Mouse (Mus musculus) heart, postnatal 0 days (tissue): ENCODE data around the gene Wwc1. TPM values are rescaled to one million over a fixed set of nuclear protein-coding genes. Genes with fewer than 3 reads are reported as not detected.

Experiments
- ATAC-seq: fragments of 200-750 bp; cut with Nextera tagmentation; 2 replicates; pipeline ENCODE4 v1.8.0; 2017; ENCODE audit warnings: low read depth, moderate number of reproducible peaks, moderate library complexity; ENCODE audit not compliant: insufficient read depth
- DNase-seq: peaks from one replicate; pipeline ENCODE4 v3.0.0-alpha.2; 2016; ENCODE audit warnings: low spot score
- H3K27ac ChIP-seq: fragments of 300-500 bp; sonication (generic); 2 replicates; pipeline ENCODE4 v1.5.1; 2014; ENCODE audit warnings: low read depth, mild to moderate bottlenecking
- H3K27me3 ChIP-seq: fragments of 300-500 bp; sonication (generic); 2 replicates; pipeline ENCODE4 v1.6.1; 2014; ENCODE audit warnings: low read length, mixed read lengths; ENCODE audit not compliant: control insufficient read depth, insufficient read depth
- H3K36me3 ChIP-seq: fragments of 300-500 bp; sonication (generic); replicated peaks from 2 replicates; pipeline ENCODE4 v1.6.1; 2014; ENCODE audit warnings: low read length, mixed read lengths; ENCODE audit not compliant: control insufficient read depth, insufficient read depth
- H3K4me1 ChIP-seq: fragments of 300-500 bp; sonication (generic); 2 replicates; pipeline ENCODE4 v1.6.1; 2014; ENCODE audit warnings: antibody characterized with exemption; ENCODE audit not compliant: control insufficient read depth, insufficient read depth
- H3K4me2 ChIP-seq: fragments of 300-500 bp; sonication (generic); 2 replicates; pipeline ENCODE4 v1.6.1; 2014; ENCODE audit warnings: low read depth, mild to moderate bottlenecking, low read length, moderate library complexity
- H3K4me3 ChIP-seq: fragments of 300-500 bp; sonication (generic); 2 replicates; pipeline ENCODE4 v1.5.1; 2014; ENCODE audit warnings: low read depth, low read length
- H3K9ac ChIP-seq: fragments of 300-500 bp; sonication (generic); replicated peaks from 2 replicates; pipeline ENCODE4 v1.6.1; 2014; ENCODE audit warnings: low read depth, low read length, mixed read lengths
- H3K9me3 ChIP-seq: fragments of 300-500 bp; sonication (generic); replicated peaks from 2 replicates; pipeline ENCODE4 v1.6.1; 2016; ENCODE audit warnings: low read length; ENCODE audit not compliant: control insufficient read depth
- CTCF ChIP-seq: IDR thresholded peaks from 2 replicates; pipeline ENCODE4 v1.5.1; 2016; ENCODE audit warnings: antibody characterized with exemption, control low read depth, low read depth
- EP300 ChIP-seq: IDR thresholded peaks from 2 replicates; pipeline ENCODE4 v1.6.1; 2016; ENCODE audit warnings: antibody characterized with exemption, low read depth
- WGBS: fragments of 180-500 bp; shearing (Covaris S2); extraction: QIAGEN DNeasy Blood & Tissue Kit; methylation state at CpG from one replicate; pipeline ENCODE4 v1.1.7; 2014; 5-methylcytosine and 5-hydroxymethylcytosine counted together
- polyA plus RNA-seq: library from polyadenylated mRNA; unstranded; fragments of >200 nt; fragmentation: Nextera tagmentation; extraction: Ambion mirVana; gene quantifications from 2 replicates; pipeline ENCODE4 v1.2.1, GENCODE M21; 2015
- total RNA-seq: library from RNA; depleted of rRNA; stranded (reverse); fragments of >200 nt; gene quantifications from 2 replicates; pipeline ENCODE4 v1.2.3, GENCODE M21; 2014; ENCODE audit warnings: low replicate concordance

Gene Wwc1
- total and polyA plus RNA-seq, 2 experiments from 2014 or later, result 0.31 to 1.6 TPM

DNA sequence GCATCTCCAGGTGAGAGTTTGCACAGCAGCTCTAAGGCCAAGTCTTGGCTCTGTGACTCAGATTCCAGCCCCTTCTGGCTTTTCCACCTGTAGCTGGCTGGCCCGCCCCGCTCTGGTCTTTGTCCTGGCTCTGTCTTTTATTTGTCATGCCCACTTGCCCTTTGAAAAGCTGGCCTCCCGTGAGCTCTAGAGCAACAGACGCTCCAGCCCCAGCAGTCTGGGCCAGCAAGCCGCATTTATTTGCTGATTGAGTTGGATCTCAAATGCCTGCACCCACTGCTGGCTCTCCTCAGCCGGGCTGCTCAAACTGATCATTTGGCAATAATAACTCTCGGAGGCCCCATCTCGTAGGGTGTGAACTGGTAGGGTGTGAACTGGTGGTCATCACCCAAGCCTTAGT lies 64.8 kb downstream of the Wwc1 start:
- H3K4me1 ChIP-seq, result no peaks in the 10 kb centered on the region
- no peak for DNase-seq
- no peak overlapping the region for H3K4me2 ChIP-seq
- H3K27ac ChIP-seq, result no peak overlapping the region
- H3K9ac ChIP-seq, result no peak overlapping the region
- ATAC-seq, result no peak
- WGBS, result 64% methylated on average over 8 of the region's 8 CpGs
- TF ChIP-seq CTCF (no peak), EP300 (no peak)
- no peak overlapping the region for H3K4me3 ChIP-seq
- H3K27me3 ChIP-seq, result no peaks in the 10 kb centered on the region
- no peaks in the 10 kb centered on the region for H3K36me3 ChIP-seq
- H3K9me3 ChIP-seq, result no peaks in the 10 kb centered on the region

DNA sequence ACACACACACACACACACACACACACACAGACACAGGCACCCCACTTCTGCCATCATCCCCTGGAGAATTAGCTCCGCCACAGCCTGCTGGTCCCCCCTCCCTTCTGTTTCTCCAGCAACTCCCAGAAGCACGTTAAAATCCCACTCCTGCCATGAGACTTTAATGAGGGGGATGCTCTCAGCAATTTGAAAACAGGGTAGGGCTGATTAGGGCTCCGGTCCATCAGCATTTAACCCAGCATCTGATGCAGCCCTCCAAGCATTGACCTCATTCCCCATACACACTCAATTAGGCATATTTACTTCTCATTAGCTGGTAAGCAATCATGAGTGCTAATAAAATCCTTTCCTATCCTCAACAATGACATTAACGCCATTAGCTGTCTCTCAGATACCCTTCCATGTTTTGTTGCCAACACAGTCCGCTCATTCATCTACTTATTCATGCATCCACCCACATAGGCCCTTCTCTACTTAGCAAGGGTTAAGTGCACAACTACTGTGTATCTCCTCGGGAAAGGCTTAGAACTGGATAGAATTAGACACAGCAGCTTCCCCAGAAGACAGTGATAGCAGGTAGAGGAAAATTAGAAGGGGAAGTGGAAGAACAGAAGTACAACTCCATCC lies 66.8 kb downstream of the Wwc1 start:
- 72% methylated on average over 6 of the region's 6 CpGs for WGBS
- Histone ChIP-seq H3K9ac (no peak overlapping the region), H3K36me3 (no peaks in the 10 kb centered on the region), H3K4me1 (no peaks in the 10 kb centered on the region), H3K27ac (no peak overlapping the region), H3K4me3 (no peak overlapping the region), H3K4me2 (no peak overlapping the region), H3K9me3 (no peaks in the 10 kb centered on the region), H3K27me3 (no peaks in the 10 kb centered on the region)
- ATAC-seq (no peak), DNase-seq (no peak)
- TF ChIP-seq CTCF (no peak), EP300 (no peak)

DNA sequence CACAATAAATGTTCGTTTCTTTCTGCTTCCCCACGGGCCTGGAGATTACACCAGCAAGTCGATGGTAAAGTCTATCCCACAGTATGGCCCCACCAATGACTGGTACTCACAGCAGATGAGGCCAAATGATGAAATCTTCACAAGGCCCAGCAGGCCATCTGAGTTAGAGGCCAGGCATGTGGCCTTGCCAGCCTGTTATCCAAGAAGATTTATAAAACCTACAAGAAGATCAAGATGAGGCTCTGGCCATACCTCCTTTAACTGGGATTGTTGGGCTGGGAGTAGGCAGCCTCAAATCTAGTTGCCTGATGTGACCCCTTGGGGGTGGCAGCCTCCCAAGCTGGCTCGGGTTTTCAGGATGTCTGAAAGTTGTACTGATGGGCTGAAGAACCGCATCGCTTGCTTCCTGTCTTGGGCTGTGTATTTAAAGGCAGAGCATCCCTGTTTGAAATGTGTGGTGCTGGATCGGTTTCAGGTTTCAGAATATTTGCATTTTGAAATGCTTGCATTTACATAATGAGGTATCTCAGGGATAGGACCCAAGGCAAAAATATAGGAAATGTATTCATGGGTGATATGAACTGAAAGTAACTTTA lies 75.3 kb downstream of the Wwc1 start:
- H3K36me3 ChIP-seq, result no peaks in the 10 kb centered on the region
- no peak for DNase-seq
- H3K4me3 ChIP-seq, result no peak overlapping the region
- TF ChIP-seq EP300, result no peak
- no peak for TF ChIP-seq CTCF
- H3K27ac ChIP-seq, result no peak overlapping the region
- no peaks in the 10 kb centered on the region for H3K9me3 ChIP-seq
- H3K27me3 ChIP-seq, result no peaks in the 10 kb centered on the region
- ATAC-seq, result no peak
- H3K4me1 ChIP-seq, result no peaks in the 10 kb centered on the region
- H3K9ac ChIP-seq, result no peak overlapping the region
- WGBS, result 73% methylated on average over 7 of the region's 7 CpGs
- H3K4me2 ChIP-seq, result no peak overlapping the region

DNA sequence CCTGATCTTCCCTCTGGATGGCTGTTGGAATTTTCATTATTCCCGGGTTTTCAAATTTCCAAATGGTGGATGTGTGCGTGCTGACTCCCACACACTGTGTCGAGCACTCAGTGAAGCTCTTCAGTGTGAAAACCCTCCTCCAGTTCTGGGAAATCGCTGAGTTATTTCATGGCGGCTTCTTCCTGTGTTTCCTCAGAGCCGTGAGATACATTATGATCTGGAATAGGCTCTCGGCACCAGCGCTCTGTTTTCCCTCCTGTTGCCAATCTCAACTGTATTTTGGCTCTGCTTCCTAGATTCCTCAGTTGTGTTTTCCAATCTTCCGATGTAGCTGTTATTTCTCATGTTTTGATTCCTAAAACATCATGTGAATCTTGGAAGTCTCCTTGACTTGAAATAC lies 77.2 kb downstream of the Wwc1 start:
- H3K36me3 ChIP-seq, result no peaks in the 10 kb centered on the region
- H3K4me1 ChIP-seq, result no peaks in the 10 kb centered on the region
- no peak overlapping the region for H3K9ac ChIP-seq
- H3K27me3 ChIP-seq, result no peaks in the 10 kb centered on the region
- H3K9me3 ChIP-seq, result no peaks in the 10 kb centered on the region
- no peak overlapping the region for H3K4me3 ChIP-seq
- WGBS, result 60% methylated on average over 9 of the region's 9 CpGs
- ATAC-seq (no peak), DNase-seq (no peak)
- H3K27ac ChIP-seq, result no peak overlapping the region
- H3K4me2 ChIP-seq, result no peak overlapping the region
- TF ChIP-seq CTCF (no peak), EP300 (no peak)

DNA sequence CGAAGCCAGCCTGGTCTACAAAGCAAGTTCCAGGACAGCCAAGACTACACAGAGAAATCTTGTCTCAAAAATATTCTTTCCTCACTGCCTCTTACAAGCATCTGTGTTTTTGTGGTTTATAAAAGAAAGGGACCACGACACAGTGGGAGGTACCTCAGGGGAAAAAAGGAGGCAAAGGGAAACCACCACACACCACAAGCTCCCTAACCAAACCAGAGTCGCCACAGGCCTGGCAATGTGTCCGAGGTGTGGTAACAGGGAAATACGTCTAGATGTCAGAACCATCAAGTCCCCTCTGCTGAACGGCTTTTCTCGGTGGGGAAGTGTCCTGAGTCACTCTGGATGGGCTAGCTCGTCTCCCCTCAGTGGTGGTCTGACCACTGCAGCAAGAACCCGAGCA lies 80.4 kb downstream of the Wwc1 start:
- Histone ChIP-seq H3K9ac (no peak overlapping the region), H3K4me1 (no peaks in the 10 kb centered on the region), H3K4me3 (no peak overlapping the region), H3K4me2 (no peak overlapping the region), H3K27me3 (no peaks in the 10 kb centered on the region), H3K9me3 (no peaks in the 10 kb centered on the region), H3K36me3 (no peaks in the 10 kb centered on the region), H3K27ac (no peak overlapping the region)
- ATAC-seq (no peak), DNase-seq (no peak)
- TF ChIP-seq EP300, result no peak
- TF ChIP-seq CTCF, result no peak
- 70% methylated on average over 9 of the region's 9 CpGs for WGBS

DNA sequence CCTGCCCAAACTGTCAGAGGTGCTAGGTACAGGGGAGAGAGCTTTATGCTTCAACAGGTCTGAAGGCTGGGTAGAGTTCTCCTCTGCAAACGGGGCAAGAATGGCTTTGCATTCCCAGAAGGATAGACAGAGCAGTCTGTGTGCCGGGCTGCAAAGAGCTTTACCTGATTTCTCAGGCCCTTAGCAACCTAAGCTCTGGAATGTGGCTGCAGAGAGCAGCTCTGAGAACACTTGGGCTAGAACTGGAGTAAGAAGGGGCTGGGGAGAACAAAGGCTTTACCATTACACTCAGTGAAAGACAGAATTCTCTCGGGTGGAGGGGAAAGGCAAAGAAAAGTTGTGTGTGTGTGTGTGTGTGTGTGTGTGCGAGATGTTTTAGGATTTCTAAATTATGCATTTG lies 86.9 kb downstream of the Wwc1 start:
- Histone ChIP-seq H3K36me3 (no peaks in the 10 kb centered on the region), H3K27me3 (no peaks in the 10 kb centered on the region), H3K27ac (peak overlapping the region; percentile 33; the same call in 1 of the 2 replicates), H3K4me2 (no peak overlapping the region), H3K9me3 (no peaks in the 10 kb centered on the region), H3K4me1 (peaks cover 12% of the 10 kb centered on the region), H3K9ac (no peak overlapping the region; the same call in 1 of the 2 replicates), H3K4me3 (no peak overlapping the region)
- ATAC-seq, result no peak
- TF ChIP-seq EP300, result no peak
- no peak for TF ChIP-seq CTCF
- DNase-seq, result no peak
- WGBS, result 43% methylated on average over 4 of the region's 4 CpGs
